Mouse (Mus musculus) liver, embryonic 11.5 days (tissue): Measurements from ENCODE around the gene Armcx4. TPM values are rescaled to one million over a fixed set of nuclear protein-coding genes. Genes with fewer than 3 reads are reported as not detected.
A peak's percentile ranks its signal among the peaks of the same experiment; 100 is the strongest.

Experiments
- ATAC-seq: fragments of 200-750 bp; cut with Nextera tagmentation; replicated peaks from 2 replicates; pipeline ENCODE4 v1.8.0; 2017; ENCODE audit warnings: moderate number of reproducible peaks, mild to moderate bottlenecking, moderate TSS enrichment, moderate library complexity; ENCODE audit not compliant: low FRiP score
- DNase-seq: peaks from one replicate; pipeline ENCODE4 v3.0.0-alpha.2; 2017; ENCODE audit warnings: low spot score
- H3K27ac ChIP-seq: fragments of 300-500 bp; sonication (generic); 2 replicates; pipeline ENCODE4 v1.5.1; 2014; ENCODE audit warnings: mild to moderate bottlenecking, low read depth, low read length, control low read depth
- H3K27me3 ChIP-seq: fragments of 300-500 bp; sonication (generic); replicated peaks from 2 replicates; pipeline ENCODE4 v1.6.1; 2014; ENCODE audit warnings: low read length, mixed read lengths; ENCODE audit not compliant: control insufficient read depth, insufficient read depth
- H3K36me3 ChIP-seq: fragments of 300-500 bp; sonication (generic); 2 replicates; pipeline ENCODE4 v1.6.1; 2014; ENCODE audit warnings: mild to moderate bottlenecking, low read length, moderate library complexity, mixed read lengths; ENCODE audit not compliant: control insufficient read depth, insufficient read depth
- H3K4me1 ChIP-seq: fragments of 300-500 bp; sonication (generic); replicated peaks from 2 replicates; pipeline ENCODE4 v1.6.1; 2014; ENCODE audit warnings: low read length, mixed read lengths; ENCODE audit not compliant: control insufficient read depth, insufficient read depth
- H3K4me2 ChIP-seq: fragments of 300-500 bp; sonication (generic); 2 replicates; pipeline ENCODE4 v1.6.1; 2014; ENCODE audit warnings: mild to moderate bottlenecking, control low read depth, moderate library complexity
- H3K4me3 ChIP-seq: fragments of 300-500 bp; sonication (generic); 2 replicates; pipeline ENCODE4 v1.5.1; 2014; ENCODE audit warnings: low read depth, low read length, control low read depth
- H3K9ac ChIP-seq: fragments of 300-500 bp; sonication (generic); 2 replicates; pipeline ENCODE4 v1.6.1; 2014; ENCODE audit warnings: low read depth, low read length, control low read depth
- H3K9me3 ChIP-seq: fragments of 300-500 bp; sonication (generic); 2 replicates; pipeline ENCODE4 v1.6.1; 2016; ENCODE audit warnings: low read length, inconsistent platforms, mixed read lengths; ENCODE audit not compliant: control insufficient read depth
- WGBS: fragments of 180-500 bp; shearing (Covaris S2); extraction: QIAGEN DNeasy Blood & Tissue Kit; methylation state at CpG from one replicate; pipeline ENCODE4 v1.1.7; 2014; 5-methylcytosine and 5-hydroxymethylcytosine counted together
- polyA plus RNA-seq: library from polyadenylated mRNA; unstranded; fragments of >200 nt; fragmentation: Nextera tagmentation; extraction: Ambion mirVana; gene quantifications from 2 replicates; pipeline ENCODE4 v1.2.1, GENCODE M21; 2014

Gene Armcx4
- 1.5 TPM in 2 replicates for polyA plus RNA-seq

- Histone ChIP-seq H3K27ac (peak within 1 kb of the TSS; percentile 66), H3K36me3 (no peaks in the 10 kb centered on the region; the same call in 1 of the 2 replicates), H3K9ac (peak within 1 kb of the TSS; percentile 53), H3K9me3 (no peaks in the 10 kb centered on the region), H3K4me3 (peak within 1 kb of the TSS; percentile 48), H3K4me2 (peak within 1 kb of the TSS; percentile 63), H3K4me1 (no peaks in the 10 kb centered on the region), H3K27me3 (peaks cover 15% of the 10 kb centered on the region)
- 17% methylated on average over 31 of the region's 33 CpGs for WGBS
- ATAC-seq (peak; percentile 69), DNase-seq (peak; percentile 45)
Observed at GRCm38 (mm10) chrX:134686267-134686666, at the start of gene Armcx4. TSS of gene Armcx4 (plus strand) at chrX:134686519.

- Histone ChIP-seq H3K4me1 (no peaks in the 10 kb centered on the region), H3K9ac (no peak overlapping the region), H3K36me3 (no peaks in the 10 kb centered on the region), H3K27me3 (no peaks in the 10 kb centered on the region), H3K9me3 (no peaks in the 10 kb centered on the region), H3K4me2 (no peak overlapping the region), H3K27ac (no peak overlapping the region), H3K4me3 (no peak overlapping the region)
- WGBS, result 41% methylated on average over 10 of the region's 10 CpGs
- ATAC-seq (no peak), DNase-seq (no peak)
Observed at GRCm38 (mm10) chrX:134641000-134641760, 45.1 kb upstream of the Armcx4 start.

DNA sequence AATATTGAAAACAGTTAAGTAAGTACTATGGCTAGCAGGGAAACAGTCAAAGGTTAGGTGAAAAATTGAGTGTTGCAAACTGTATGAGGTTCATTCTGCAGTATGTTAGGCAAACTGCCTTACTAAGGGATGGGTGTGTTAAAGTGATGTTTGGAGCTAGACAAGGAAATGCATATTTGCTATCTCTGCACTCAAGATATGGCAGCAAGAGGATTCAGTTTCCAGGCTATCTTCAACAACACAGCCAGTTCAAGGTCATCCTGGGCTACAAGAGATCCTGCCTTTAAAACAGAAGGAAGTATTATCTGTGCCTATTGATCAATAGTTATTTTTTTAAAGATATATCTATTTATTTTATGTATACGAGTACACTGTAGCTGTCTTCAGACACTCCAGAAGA is 40.0 kb upstream of the Armcx4 start:
- H3K27me3 ChIP-seq, result no peaks in the 10 kb centered on the region
- H3K9ac ChIP-seq, result no peak overlapping the region
- no peak overlapping the region for H3K27ac ChIP-seq
- ATAC-seq (no peak), DNase-seq (no peak)
- H3K4me2 ChIP-seq, result no peak overlapping the region
- no peaks in the 10 kb centered on the region for H3K4me1 ChIP-seq
- no peak overlapping the region for H3K4me3 ChIP-seq
- H3K9me3 ChIP-seq, result no peaks in the 10 kb centered on the region
- H3K36me3 ChIP-seq, result no peaks in the 10 kb centered on the region
- WGBS, result 64% methylated on average over 1 of the region's 1 CpGs

DNA sequence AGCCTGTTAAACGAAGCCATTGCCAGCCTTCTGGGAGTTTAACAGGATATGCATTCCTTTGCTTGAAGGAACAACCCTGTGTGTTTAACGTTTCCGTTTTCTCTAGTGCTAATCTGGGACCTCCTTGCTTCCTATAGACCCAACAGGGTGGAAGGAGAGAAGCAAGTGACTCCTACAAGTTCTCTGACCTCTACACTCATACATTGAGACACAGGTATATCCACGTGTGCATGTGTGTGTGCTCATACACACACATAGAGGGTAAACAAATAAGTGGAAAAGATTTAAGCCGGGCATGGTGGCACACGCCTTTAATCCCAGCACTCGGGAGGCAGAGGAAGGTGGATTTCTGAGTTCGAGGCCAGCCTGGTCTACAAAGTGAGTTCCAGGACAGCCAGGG is 38.9 kb upstream of the Armcx4 start:
- H3K9ac ChIP-seq, result no peak overlapping the region
- ATAC-seq (no peak), DNase-seq (no peak)
- H3K9me3 ChIP-seq, result no peaks in the 10 kb centered on the region
- WGBS, result 52% methylated on average over 8 of the region's 8 CpGs
- H3K36me3 ChIP-seq, result no peaks in the 10 kb centered on the region
- no peaks in the 10 kb centered on the region for H3K27me3 ChIP-seq
- no peak overlapping the region for H3K4me3 ChIP-seq
- H3K27ac ChIP-seq, result no peak overlapping the region
- no peak overlapping the region for H3K4me2 ChIP-seq
- H3K4me1 ChIP-seq, result no peaks in the 10 kb centered on the region

GRCm38 (mm10) chrX:134648031-134648692 is 38.2 kb upstream of the Armcx4 start:
- DNase-seq (peak; percentile 44), ATAC-seq (no peak; the same call in 1 of the 2 replicates)
- 15% methylated on average over 11 of the region's 11 CpGs for WGBS
- H3K4me3 ChIP-seq, result no peak overlapping the region
- no peaks in the 10 kb centered on the region for H3K36me3 ChIP-seq
- no peaks in the 10 kb centered on the region for H3K9me3 ChIP-seq
- H3K27ac ChIP-seq, result no peak overlapping the region
- H3K4me1 ChIP-seq, result no peaks in the 10 kb centered on the region
- no peak overlapping the region for H3K9ac ChIP-seq
- no peak overlapping the region for H3K4me2 ChIP-seq
- no peaks in the 10 kb centered on the region for H3K27me3 ChIP-seq

DNA sequence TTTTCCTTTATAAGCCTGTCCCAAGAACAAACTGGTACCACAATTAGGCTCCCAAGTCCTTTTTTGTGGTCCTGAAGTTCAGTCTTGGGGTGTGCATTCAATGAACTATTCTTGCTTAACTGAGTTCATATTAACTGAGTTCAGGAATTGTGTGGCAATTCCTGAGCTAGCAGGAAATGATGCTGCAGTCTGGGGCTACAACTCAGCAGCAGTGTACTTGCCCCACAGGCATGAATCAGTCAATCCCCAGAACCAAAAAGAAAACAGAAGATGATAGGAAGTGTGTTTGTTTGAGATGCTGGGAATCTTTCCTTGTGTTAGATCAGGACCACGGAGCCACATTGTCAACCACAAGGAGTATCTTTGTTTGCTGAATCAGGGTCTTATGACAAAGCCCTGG is 34.3 kb upstream of the Armcx4 start:
- 56% methylated on average over 1 of the region's 1 CpGs for WGBS
- ATAC-seq, result no peak

DNA sequence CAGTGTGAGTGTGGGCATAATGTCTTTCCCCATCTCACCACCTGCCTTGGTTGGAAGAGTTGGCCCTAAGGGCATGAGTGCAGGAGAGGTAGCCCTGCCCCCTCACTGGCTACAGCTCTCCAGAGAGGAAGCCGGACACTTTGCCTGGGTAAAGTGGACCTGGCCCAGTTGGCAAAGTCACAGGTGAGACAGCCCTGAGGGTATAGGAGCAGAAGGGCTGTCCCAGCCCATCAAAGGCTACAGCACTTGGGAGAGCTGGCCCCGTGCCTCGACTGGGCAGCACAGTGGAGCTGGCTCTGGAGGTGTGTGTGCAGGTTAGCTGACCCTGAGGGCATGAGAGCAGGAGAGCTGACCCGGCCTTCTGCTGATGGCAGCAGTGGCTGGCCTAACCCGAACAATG is 24.7 kb upstream of the Armcx4 start:
- Histone ChIP-seq H3K27ac (no peak overlapping the region), H3K27me3 (peaks cover 6% of the 10 kb centered on the region; the same call in 1 of the 2 replicates), H3K9me3 (no peaks in the 10 kb centered on the region), H3K9ac (no peak overlapping the region), H3K4me1 (no peaks in the 10 kb centered on the region), H3K4me3 (no peak overlapping the region), H3K36me3 (no peaks in the 10 kb centered on the region), H3K4me2 (no peak overlapping the region)
- WGBS, result 78% methylated on average over 5 of the region's 5 CpGs
- no peak for DNase-seq
- ATAC-seq, result no peak

More for the DNA sequence above, 34.3 kb upstream of the Armcx4 start:
- no peak overlapping the region for H3K9ac ChIP-seq
- H3K4me3 ChIP-seq, result no peak overlapping the region
- H3K4me2 ChIP-seq, result no peak overlapping the region
- no peak overlapping the region for H3K27ac ChIP-seq
- no peaks in the 10 kb centered on the region for H3K9me3 ChIP-seq
- no peak for DNase-seq
- H3K4me1 ChIP-seq, result no peaks in the 10 kb centered on the region
- H3K27me3 ChIP-seq, result no peaks in the 10 kb centered on the region
- H3K36me3 ChIP-seq, result no peaks in the 10 kb centered on the region

GRCm38 (mm10) chrX:134675022-134675421 is 11.3 kb upstream of the Armcx4 start:
- DNase-seq, result no peak
- Histone ChIP-seq H3K27ac (no peak overlapping the region), H3K4me2 (no peak overlapping the region), H3K9me3 (no peaks in the 10 kb centered on the region), H3K9ac (no peak overlapping the region), H3K36me3 (no peaks in the 10 kb centered on the region), H3K27me3 (no peaks in the 10 kb centered on the region), H3K4me1 (no peaks in the 10 kb centered on the region), H3K4me3 (no peak overlapping the region)
- 57% methylated on average over 5 of the region's 5 CpGs for WGBS
- ATAC-seq, result no peak

- Histone ChIP-seq H3K9ac (no peak overlapping the region), H3K36me3 (no peaks in the 10 kb centered on the region), H3K9me3 (no peaks in the 10 kb centered on the region), H3K4me2 (no peak overlapping the region), H3K27ac (no peak overlapping the region), H3K4me3 (no peak overlapping the region), H3K27me3 (no peaks in the 10 kb centered on the region), H3K4me1 (no peaks in the 10 kb centered on the region)
- 74% methylated on average over 1 of the region's 1 CpGs for WGBS
- no peak for DNase-seq
- ATAC-seq, result no peak
Observed at GRCm38 (mm10) chrX:134675959-134676358, 10.4 kb upstream of the Armcx4 start.
